ENCODE assay signal across 18 mouse cellular contexts in genomic region chr17:90244339-90244738, GRCm38 (mm10).
"Had no signal": no experiment of that assay in that cellular context is flagged by ENCODE, and none has a peak within 500 bp of the region (broad histone marks: within the 10 kb centered on the region; RNA-seq: fewer than 3 reads in every experiment).

No protein-coding gene starts in this region.

- H3K27ac ChIP-seq: midbrain, embryonic 10.5 days; midbrain, embryonic 12.5 days; neural tube, embryonic 13.5 days; neural tube, embryonic 15.5 days had no signal

- H3K4me3 ChIP-seq: midbrain, embryonic 10.5 days; midbrain, embryonic 12.5 days; myocyte; neural tube, embryonic 13.5 days; neural tube, embryonic 15.5 days had no signal

- H3K27me3 ChIP-seq: midbrain, embryonic 12.5 days; neural tube, embryonic 13.5 days; neural tube, embryonic 15.5 days had no signal

- H3K36me3 ChIP-seq: midbrain, embryonic 10.5 days; midbrain, embryonic 12.5 days; neural tube, embryonic 13.5 days; neural tube, embryonic 15.5 days had no signal

- H3K4me2 ChIP-seq: lung, embryonic 14.5 days; midbrain, embryonic 12.5 days; neural tube, embryonic 13.5 days; neural tube, embryonic 15.5 days had no signal

- DNase-seq: lung, adult 18-20 months; lung, embryonic 14.5 days; lung, postnatal 10 days; lung, postnatal 4 days; midbrain, embryonic 14.5 days; retina, postnatal 1 day; right cerebral cortex, adult 18-20 months; right cerebral cortex, postnatal 25 days; right cerebral cortex, postnatal 4 days; spleen, adult 18-20 months; thymus, adult 18-20 months; thymus, postnatal 14 days; thymus, postnatal 36 days had no signal

- H3K9me3 ChIP-seq: midbrain, embryonic 10.5 days; midbrain, embryonic 12.5 days; neural tube, embryonic 13.5 days; neural tube, embryonic 15.5 days had no signal

- H3K9ac ChIP-seq: lung, embryonic 14.5 days; midbrain, embryonic 12.5 days; neural tube, embryonic 13.5 days; neural tube, embryonic 15.5 days had no signal
